Mouse (Mus musculus): ENCODE results near the gene Cxcl10. TPM values are rescaled to one million over a fixed set of nuclear protein-coding genes. Genes with fewer than 3 reads are reported as not detected.
"Not testable (repeated sequence)": the region's sequence is repeated elsewhere in the genome, so short reads cannot be mapped to it uniquely, and the experiment has no call there.

Cxcl10 gene
- polyA plus RNA-seq, 1 experiment from 2014 or later: 11.5 TPM

DNA sequence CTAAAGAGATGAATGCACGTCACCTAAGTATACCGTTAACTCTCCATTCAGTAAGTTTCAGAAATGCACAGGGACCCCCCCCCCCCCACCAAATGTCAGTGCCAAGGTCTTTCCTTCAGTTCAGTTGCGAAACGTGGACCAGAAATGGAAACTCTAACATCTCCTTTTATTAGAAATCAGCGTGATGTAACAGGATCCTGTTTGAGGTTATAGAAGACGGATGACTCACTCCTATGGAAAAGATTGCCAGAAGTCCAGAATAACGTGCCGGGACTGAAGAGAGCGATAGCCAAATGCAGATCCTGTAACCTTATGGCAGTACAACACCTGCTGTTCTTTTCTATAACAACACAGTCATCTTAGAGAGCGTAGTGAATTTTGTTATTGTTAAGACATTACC, 19.7 kb upstream of the Cxcl10 start:
- no peak overlapping the region for H3K4me2 ChIP-seq
- H3K4me1 ChIP-seq (replicated peaks): peaks cover 9% of the 10 kb centered on the region
- ATAC-seq (ENCODE audit: low read depth): no peak
- no peak overlapping the region for H3K27ac ChIP-seq
- H3K36me3 ChIP-seq: no peaks in the 10 kb centered on the region
- H3K27me3 ChIP-seq: no peaks in the 10 kb centered on the region
- H3K9me3 ChIP-seq (replicated peaks): no peaks in the 10 kb centered on the region
- DNase-seq: no peak
- H3K4me3 ChIP-seq (replicated peaks): no peak overlapping the region
- no peak overlapping the region for H3K9ac ChIP-seq
- 52% methylated on average over 10 of the region's 10 CpGs for WGBS (ENCODE audit: insufficient replicate concordance)

GRCm38 (mm10) chr5:92366565-92366964, 17.9 kb upstream of the Cxcl10 start:
- Histone ChIP-seq H3K4me3 (replicated peaks) (no peak overlapping the region), H3K4me2 (no peak overlapping the region; the same call in 1 of the 2 replicates), H3K27ac (no peak overlapping the region), H3K4me1 (replicated peaks) (peaks cover 9% of the 10 kb centered on the region), H3K9ac (no peak overlapping the region), H3K36me3 (no peaks in the 10 kb centered on the region), H3K27me3 (no peaks in the 10 kb centered on the region), H3K9me3 (replicated peaks) (no peaks in the 10 kb centered on the region)
- DNase-seq: no peak
- no peak for ATAC-seq (ENCODE audit: low read depth)
- 64% methylated on average over 6 of the region's 6 CpGs for WGBS (ENCODE audit: insufficient replicate concordance)

GRCm38 (mm10) chr5:92365146-92365705, 16.5 kb upstream of the Cxcl10 start:
- DNase-seq (no peak), ATAC-seq (ENCODE audit: low read depth) (no peak)
- 67% methylated on average over 11 of the region's 11 CpGs for WGBS (ENCODE audit: insufficient replicate concordance)

GRCm38 (mm10) chr5:92364011-92364410, 15.3 kb upstream of the Cxcl10 start:
- no peak for ATAC-seq (ENCODE audit: low read depth)
- 83% methylated on average over 5 of the region's 5 CpGs for WGBS (ENCODE audit: insufficient replicate concordance)
- Histone ChIP-seq H3K4me2 (no peak overlapping the region), H3K9me3 (replicated peaks) (no peaks in the 10 kb centered on the region), H3K4me3 (replicated peaks) (no peak overlapping the region), H3K27ac (no peak overlapping the region), H3K27me3 (no peaks in the 10 kb centered on the region), H3K9ac (no peak overlapping the region), H3K36me3 (no peaks in the 10 kb centered on the region), H3K4me1 (replicated peaks) (peaks cover 9% of the 10 kb centered on the region)
- no peak for DNase-seq

More at GRCm38 (mm10) chr5:92365146-92365705, 16.5 kb upstream of the Cxcl10 start:
- Histone ChIP-seq H3K27ac (no peak overlapping the region), H3K9ac (no peak overlapping the region), H3K4me2 (no peak overlapping the region), H3K27me3 (no peaks in the 10 kb centered on the region), H3K4me3 (replicated peaks) (no peak overlapping the region), H3K36me3 (no peaks in the 10 kb centered on the region), H3K4me1 (replicated peaks) (peaks cover 9% of the 10 kb centered on the region), H3K9me3 (replicated peaks) (no peaks in the 10 kb centered on the region)

GRCm38 (mm10) chr5:92363179-92363578, 14.5 kb upstream of the Cxcl10 start:
- H3K9me3 ChIP-seq (replicated peaks): no peaks in the 10 kb centered on the region
- 16% methylated on average over 4 of the region's 4 CpGs for WGBS (ENCODE audit: insufficient replicate concordance)
- no peak overlapping the region for H3K4me3 ChIP-seq (replicated peaks)
- H3K4me2 ChIP-seq: no peak overlapping the region
- H3K27me3 ChIP-seq: no peaks in the 10 kb centered on the region
- H3K9ac ChIP-seq: no peak overlapping the region
- no peaks in the 10 kb centered on the region for H3K36me3 ChIP-seq
- peaks cover 8% of the 10 kb centered on the region for H3K4me1 ChIP-seq (replicated peaks)
- ATAC-seq (ENCODE audit: low read depth): no peak
- no peak overlapping the region for H3K27ac ChIP-seq
- DNase-seq: no peak

- Histone ChIP-seq H3K4me2 (no peak overlapping the region), H3K27ac (peak overlapping the region; percentile 3; the same call in 1 of the 2 replicates), H3K9ac (no peak overlapping the region), H3K36me3 (no peaks in the 10 kb centered on the region), H3K4me1 (replicated peaks) (no peaks in the 10 kb centered on the region), H3K9me3 (replicated peaks) (no peaks in the 10 kb centered on the region), H3K27me3 (no peaks in the 10 kb centered on the region), H3K4me3 (replicated peaks) (no peak overlapping the region)
- WGBS (ENCODE audit: insufficient replicate concordance): 64% methylated on average over 11 of the region's 11 CpGs
- ATAC-seq (ENCODE audit: low read depth): peak; percentile 69
- DNase-seq: no peak
Measured at GRCm38 (mm10) chr5:92358767-92359455, 10.2 kb upstream of the Cxcl10 start.

DNA sequence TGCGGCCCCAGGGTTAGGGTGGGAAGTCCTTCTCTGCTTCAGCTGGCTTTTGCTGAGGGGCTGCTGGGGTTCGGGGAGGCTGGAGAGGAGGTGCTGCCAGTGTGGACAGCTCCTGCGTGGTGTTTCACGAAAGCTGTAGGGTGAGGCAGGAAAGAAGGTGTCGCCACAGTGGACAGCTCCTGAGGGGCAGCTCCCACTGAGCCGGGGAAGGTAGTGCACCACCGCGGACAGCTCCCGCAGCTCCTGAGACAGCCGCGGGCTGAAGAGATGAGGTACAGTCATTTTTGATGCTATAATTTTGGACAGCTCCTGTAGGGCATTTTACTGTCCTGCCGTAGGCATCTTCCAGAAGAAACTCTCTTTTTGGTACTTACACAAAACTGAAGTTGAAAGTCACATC, 9.3 kb upstream of the Cxcl10 start:
- peaks cover 1% of the 10 kb centered on the region; the same call in 1 of the 2 replicates for H3K4me1 ChIP-seq (replicated peaks)
- DNase-seq (no peak), ATAC-seq (ENCODE audit: low read depth) (0 out of 2 replicates have a peak, but pooled peaks have one; percentile 13)
- no peaks in the 10 kb centered on the region for H3K36me3 ChIP-seq
- H3K9ac ChIP-seq: no peak overlapping the region
- H3K4me2 ChIP-seq: no peak overlapping the region
- H3K9me3 ChIP-seq (replicated peaks): no peaks in the 10 kb centered on the region
- H3K27me3 ChIP-seq: no peaks in the 10 kb centered on the region
- no peak overlapping the region for H3K4me3 ChIP-seq (replicated peaks)
- WGBS (ENCODE audit: insufficient replicate concordance): 20% methylated on average over 11 of the region's 12 CpGs
- H3K27ac ChIP-seq: no peak overlapping the region

DNA sequence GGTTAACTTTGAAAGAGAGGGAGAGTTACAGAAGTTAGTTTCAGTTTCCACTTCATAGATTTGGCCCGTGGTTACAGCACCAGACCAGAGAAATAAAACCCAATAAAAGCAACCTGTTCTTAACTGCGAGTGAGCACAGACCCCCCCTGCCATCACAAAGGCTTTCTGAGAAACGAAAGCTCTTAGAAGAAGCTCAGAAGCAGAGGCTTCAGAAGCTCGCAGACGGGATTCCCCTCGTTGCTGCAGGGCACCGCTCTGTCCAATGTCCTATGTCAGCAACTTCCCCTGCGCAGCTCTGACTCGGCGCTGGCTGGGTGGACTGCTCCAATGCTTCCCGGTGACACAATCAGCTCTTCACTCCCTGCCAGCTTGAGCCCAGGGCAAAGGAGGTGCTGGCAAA, 4.8 kb upstream of the Cxcl10 start:
- Histone ChIP-seq H3K36me3 (no peaks in the 10 kb centered on the region), H3K4me2 (peak overlapping the region; percentile 50), H3K9ac (peak overlapping the region; percentile 37; the same call in 1 of the 2 replicates), H3K4me3 (replicated peaks) (peak overlapping the region; percentile 44), H3K27me3 (no peaks in the 10 kb centered on the region), H3K4me1 (replicated peaks) (peaks cover 17% of the 10 kb centered on the region), H3K9me3 (replicated peaks) (no peaks in the 10 kb centered on the region), H3K27ac (no peak overlapping the region)
- DNase-seq (no peak), ATAC-seq (ENCODE audit: low read depth) (peak; percentile 57; the same call in 1 of the 2 replicates)
- 24% methylated on average over 11 of the region's 11 CpGs for WGBS (ENCODE audit: insufficient replicate concordance)

DNA sequence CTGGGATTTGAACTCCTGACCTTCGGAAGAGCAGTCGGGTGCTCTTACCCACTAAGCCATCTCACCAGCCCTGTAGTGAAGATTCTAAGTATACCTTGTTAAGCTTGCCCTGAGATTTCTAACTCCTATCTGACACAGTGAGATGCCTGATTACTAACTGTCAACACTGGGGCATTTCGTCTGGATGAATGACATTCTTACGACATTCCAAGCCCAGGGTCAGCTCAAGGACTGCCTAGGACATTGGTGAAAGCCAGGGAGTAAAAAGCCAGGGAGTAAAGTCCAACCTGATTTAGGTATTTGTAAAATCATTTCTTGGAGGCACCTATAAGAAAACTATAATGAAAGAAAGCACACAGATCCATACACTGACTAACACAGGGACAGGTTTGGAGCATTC, 4.0 kb upstream of the Cxcl10 start:
- not testable (repeated sequence) for ATAC-seq (ENCODE audit: low read depth); H3K27me3 ChIP-seq; H3K9ac ChIP-seq; H3K36me3 ChIP-seq; H3K9me3 ChIP-seq (replicated peaks); DNase-seq
- 66% methylated on average over 4 of the region's 4 CpGs for WGBS (ENCODE audit: insufficient replicate concordance)
- Histone ChIP-seq H3K27ac (0 out of 2 replicates have a peak overlapping the region, but pooled peaks have one; percentile 51), H3K4me2 (peak overlapping the region; percentile 50), H3K4me1 (replicated peaks) (peaks cover 25% of the 10 kb centered on the region), H3K4me3 (replicated peaks) (peak overlapping the region; percentile 44; the same call in 1 of the 2 replicates)

- H3K4me2 ChIP-seq: no peak overlapping the region
- peaks cover 3% of the 10 kb centered on the region; the same call in 1 of the 2 replicates for H3K27me3 ChIP-seq
- H3K36me3 ChIP-seq: no peaks in the 10 kb centered on the region
- H3K9ac ChIP-seq: no peak overlapping the region
- 66% methylated on average over 7 of the region's 7 CpGs for WGBS (ENCODE audit: insufficient replicate concordance)
- no peak for DNase-seq
- no peak overlapping the region for H3K4me3 ChIP-seq (replicated peaks)
- no peak for ATAC-seq (ENCODE audit: low read depth)
- H3K9me3 ChIP-seq (replicated peaks): no peaks in the 10 kb centered on the region
- peaks cover 26% of the 10 kb centered on the region for H3K4me1 ChIP-seq (replicated peaks)
- no peak overlapping the region for H3K27ac ChIP-seq
Measured at GRCm38 (mm10) chr5:92349731-92350130, 1.0 kb upstream of the Cxcl10 start.

- Histone ChIP-seq H3K4me1 (replicated peaks) (peaks cover 22% of the 10 kb centered on the region), H3K9ac (no peak overlapping the region), H3K4me2 (no peak overlapping the region), H3K27ac (no peak overlapping the region), H3K4me3 (replicated peaks) (no peak overlapping the region), H3K36me3 (no peaks in the 10 kb centered on the region), H3K9me3 (replicated peaks) (no peaks in the 10 kb centered on the region), H3K27me3 (peaks cover 3% of the 10 kb centered on the region; the same call in 1 of the 2 replicates)
- DNase-seq: no peak
- ATAC-seq (ENCODE audit: low read depth): no peak
- 66% methylated on average over 8 of the region's 8 CpGs for WGBS (ENCODE audit: insufficient replicate concordance)
Measured at GRCm38 (mm10) chr5:92345006-92345405, 3.7 kb downstream of the Cxcl10 start.

DNA sequence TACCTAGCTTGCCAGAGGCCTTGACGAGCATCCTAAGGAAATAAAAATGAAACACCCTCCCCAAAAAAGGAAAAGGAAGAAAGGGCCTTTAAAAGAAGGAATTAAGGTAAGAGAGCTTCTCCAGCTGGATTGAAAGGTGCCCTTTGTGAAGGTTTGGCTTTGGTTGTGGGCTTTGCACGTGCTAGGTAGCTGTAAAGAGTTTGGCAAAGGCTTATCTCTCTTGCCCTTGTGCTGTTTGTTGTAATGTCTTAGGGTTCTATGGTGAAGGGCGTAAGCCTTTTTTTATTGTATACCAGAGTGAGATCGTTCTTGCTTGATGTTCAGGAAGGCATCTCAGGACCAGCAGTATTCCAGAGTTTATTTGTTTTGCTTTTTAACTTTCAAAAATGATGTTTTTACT, 8.1 kb downstream of the Cxcl10 start:
- Histone ChIP-seq H3K4me1 (replicated peaks) (no peaks in the 10 kb centered on the region), H3K27me3 (no peaks in the 10 kb centered on the region), H3K4me2 (no peak overlapping the region), H3K27ac (no peak overlapping the region), H3K36me3 (no peaks in the 10 kb centered on the region), H3K9me3 (replicated peaks) (no peaks in the 10 kb centered on the region), H3K4me3 (replicated peaks) (no peak overlapping the region), H3K9ac (no peak overlapping the region)
- no peak for DNase-seq
- no peak for ATAC-seq (ENCODE audit: low read depth)
- 62% methylated on average over 4 of the region's 4 CpGs for WGBS (ENCODE audit: insufficient replicate concordance)
